Mouse (Mus musculus) hindbrain, embryonic 15.5 days (tissue): ENCODE measurements at regions not wholly inside any gene's neighbourhood (a gene's known extent, or its start where the extent isn't known, plus 50 kb on each side); places are given as distances from the start of the nearest gene placed in this dataset.

ENCODE experiments used
- ATAC-seq: fragments of 200-750 bp; cut with Nextera tagmentation; 2 replicates; pipeline ENCODE4 v1.8.0; 2017; ENCODE audit warnings: low read depth, moderate number of reproducible peaks, moderate TSS enrichment; ENCODE audit not compliant: low FRiP score
- H3K27ac ChIP-seq: fragments of 300-500 bp; sonication (generic); replicated peaks from 2 replicates; pipeline ENCODE4 v1.5.1; 2015; ENCODE audit warnings: mild to moderate bottlenecking, inconsistent platforms
- H3K27me3 ChIP-seq: fragments of 300-500 bp; sonication (generic); 2 replicates; pipeline ENCODE4 v1.6.1; 2015; ENCODE audit warnings: control low read depth, inconsistent platforms
- H3K36me3 ChIP-seq: fragments of 300-500 bp; sonication (generic); 2 replicates; pipeline ENCODE4 v1.6.1; 2015; ENCODE audit warnings: control low read depth, inconsistent platforms
- H3K4me1 ChIP-seq: fragments of 300-500 bp; sonication (generic); replicated peaks from 2 replicates; pipeline ENCODE4 v1.6.1; 2015; ENCODE audit warnings: control low read depth, inconsistent platforms
- H3K4me2 ChIP-seq: fragments of 300-500 bp; sonication (generic); 2 replicates; pipeline ENCODE4 v1.6.1; 2015; ENCODE audit warnings: moderate library complexity, mild to moderate bottlenecking, inconsistent platforms
- H3K4me3 ChIP-seq: fragments of 300-500 bp; sonication (generic); 2 replicates; pipeline ENCODE4 v1.5.1; 2015; ENCODE audit warnings: mild to moderate bottlenecking, inconsistent platforms
- H3K9ac ChIP-seq: fragments of 300-500 bp; sonication (generic); 2 replicates; pipeline ENCODE4 v1.6.1; 2015; ENCODE audit warnings: inconsistent platforms
- H3K9me3 ChIP-seq: fragments of 300-500 bp; sonication (generic); 2 replicates; pipeline ENCODE4 v1.6.1; 2016; ENCODE audit warnings: control low read depth, inconsistent platforms
- WGBS: fragments of 180-500 bp; shearing (Covaris S2); methylation state at CpG from one replicate; pipeline ENCODE4 v1.1.7; 2015; 5-methylcytosine and 5-hydroxymethylcytosine counted together

DNA sequence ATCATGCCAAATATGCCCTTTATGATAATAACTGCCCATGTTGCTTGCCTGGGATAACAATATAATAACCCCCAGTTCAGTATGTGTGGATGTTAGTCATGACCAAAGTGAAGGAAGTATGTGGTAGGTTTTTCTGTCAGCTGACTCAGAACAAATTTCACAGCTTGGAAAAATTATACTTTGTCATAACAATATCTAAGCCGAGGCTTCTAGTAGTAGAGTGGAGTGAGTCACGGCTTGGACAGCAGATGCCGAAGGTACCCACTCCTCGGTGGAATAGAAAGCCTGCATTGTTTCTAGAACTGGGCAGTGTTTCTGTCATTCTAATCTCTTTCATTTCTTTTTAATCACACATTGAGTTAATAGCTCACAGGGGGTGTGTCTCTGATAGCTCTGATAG, 236.3 kb upstream of the Kcnip4 start:
- no peak overlapping the region for H3K4me2 ChIP-seq
- H3K9me3 ChIP-seq = no peaks in the 10 kb centered on the region
- no peaks in the 10 kb centered on the region for H3K36me3 ChIP-seq
- no peak for ATAC-seq
- H3K4me3 ChIP-seq = no peak overlapping the region
- no peak overlapping the region for H3K27ac ChIP-seq
- no peak overlapping the region for H3K9ac ChIP-seq
- WGBS = 81% methylated on average over 4 of the region's 4 CpGs
- no peaks in the 10 kb centered on the region for H3K27me3 ChIP-seq
- no peaks in the 10 kb centered on the region for H3K4me1 ChIP-seq

DNA sequence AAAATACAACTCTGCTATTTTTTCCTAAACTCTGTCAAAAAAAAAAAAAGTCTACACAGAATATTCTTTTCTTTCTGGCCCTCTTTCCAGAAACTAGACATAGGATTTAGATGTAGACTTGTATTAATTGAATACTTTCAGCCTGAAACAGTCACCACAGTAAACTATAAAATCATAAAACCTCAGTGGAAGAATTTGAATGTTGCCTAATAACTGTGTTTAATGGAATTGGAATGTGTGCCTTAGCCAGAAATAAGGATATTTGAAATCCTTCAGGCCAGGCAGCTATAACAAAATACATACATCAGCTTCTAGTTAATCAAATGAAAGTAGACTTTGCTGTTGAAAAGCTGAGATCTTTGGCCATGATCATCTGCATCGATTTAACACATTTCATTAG, 230.8 kb upstream of the Kcnip4 start:
- H3K27me3 ChIP-seq = no peaks in the 10 kb centered on the region
- H3K4me2 ChIP-seq = no peak overlapping the region
- 92% methylated on average over 1 of the region's 1 CpGs for WGBS
- H3K27ac ChIP-seq = no peak overlapping the region
- no peak for ATAC-seq
- no peaks in the 10 kb centered on the region for H3K9me3 ChIP-seq
- no peaks in the 10 kb centered on the region for H3K4me1 ChIP-seq
- no peak overlapping the region for H3K9ac ChIP-seq
- H3K4me3 ChIP-seq = no peak overlapping the region
- no peaks in the 10 kb centered on the region for H3K36me3 ChIP-seq

DNA sequence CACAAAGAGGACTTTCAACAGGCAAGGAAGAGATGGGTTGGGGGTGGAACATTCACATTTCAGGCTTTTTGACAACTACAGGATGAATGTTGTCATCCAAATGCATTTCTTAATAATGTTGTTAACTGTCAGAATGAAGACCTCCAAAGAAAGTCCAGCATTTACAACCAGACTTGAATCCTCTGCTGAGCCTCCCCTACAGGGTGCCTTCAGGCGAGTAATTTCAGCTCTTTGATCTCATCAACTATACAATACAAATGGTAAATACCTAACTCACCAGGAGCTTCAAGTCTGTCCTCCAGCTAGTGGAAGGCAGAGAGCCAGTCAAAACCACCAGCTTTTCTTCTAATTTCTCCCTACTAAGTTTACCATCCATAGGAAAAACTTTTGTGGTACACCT, 187.9 kb upstream of the Kcnip4 start:
- WGBS = 36% methylated on average over 1 of the region's 1 CpGs
- Histone ChIP-seq H3K4me2 (no peak overlapping the region), H3K27me3 (no peaks in the 10 kb centered on the region), H3K27ac (no peak overlapping the region), H3K9me3 (no peaks in the 10 kb centered on the region), H3K36me3 (no peaks in the 10 kb centered on the region), H3K4me3 (no peak overlapping the region), H3K4me1 (no peaks in the 10 kb centered on the region), H3K9ac (no peak overlapping the region)
- ATAC-seq = no peak

DNA sequence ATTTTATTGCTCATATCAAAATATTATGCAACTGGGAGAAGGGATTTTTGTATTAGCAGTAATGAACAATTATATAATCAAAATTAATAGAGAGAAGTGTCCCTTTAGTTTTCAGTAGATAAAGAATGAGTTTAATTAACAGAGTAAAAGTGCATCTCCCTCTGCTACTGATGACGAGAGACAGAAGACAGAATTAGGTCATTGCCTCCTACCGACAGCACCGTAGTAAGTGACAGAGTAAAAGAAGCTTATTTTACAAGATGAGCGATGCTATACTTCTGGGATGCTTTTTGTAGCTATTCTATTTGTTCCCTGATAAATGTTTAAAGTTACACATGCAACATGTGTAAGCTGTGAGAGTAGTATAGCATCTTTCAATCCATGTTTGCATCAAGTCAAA, 157.4 kb upstream of the Kcnip4 start:
- Histone ChIP-seq H3K36me3 (no peaks in the 10 kb centered on the region), H3K27me3 (no peaks in the 10 kb centered on the region), H3K4me1 (no peaks in the 10 kb centered on the region), H3K27ac (no peak overlapping the region), H3K9ac (no peak overlapping the region), H3K4me3 (no peak overlapping the region), H3K9me3 (no peaks in the 10 kb centered on the region), H3K4me2 (no peak overlapping the region)
- WGBS = 62% methylated on average over 4 of the region's 4 CpGs
- ATAC-seq = peak; percentile 59; the same call in 1 of the 2 replicates

DNA sequence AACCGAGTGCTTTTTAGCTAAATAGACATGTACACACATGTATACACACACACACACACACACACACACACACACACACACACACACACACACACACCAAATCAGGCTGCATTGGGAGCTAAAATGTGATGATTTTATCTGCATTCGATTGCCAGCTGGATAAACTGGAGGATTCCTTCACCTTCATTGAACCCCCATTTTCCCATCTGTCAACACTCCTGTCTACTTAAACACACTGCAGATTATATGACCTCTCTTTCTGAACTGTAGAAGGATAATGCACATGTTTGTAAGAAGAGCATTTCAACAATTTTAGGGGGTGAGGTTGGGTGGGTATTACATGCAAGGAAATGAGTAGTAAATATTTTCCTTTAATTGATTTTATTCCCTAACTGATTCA, 156.8 kb upstream of the Kcnip4 start:
- H3K36me3 ChIP-seq = no peaks in the 10 kb centered on the region
- no peaks in the 10 kb centered on the region for H3K4me1 ChIP-seq
- ATAC-seq = no peak
- no peak overlapping the region for H3K4me2 ChIP-seq
- no peak overlapping the region for H3K9ac ChIP-seq
- no peak overlapping the region for H3K27ac ChIP-seq
- no peaks in the 10 kb centered on the region for H3K9me3 ChIP-seq
- H3K27me3 ChIP-seq = no peaks in the 10 kb centered on the region
- no peak overlapping the region for H3K4me3 ChIP-seq
- WGBS = 77% methylated on average over 2 of the region's 2 CpGs

DNA sequence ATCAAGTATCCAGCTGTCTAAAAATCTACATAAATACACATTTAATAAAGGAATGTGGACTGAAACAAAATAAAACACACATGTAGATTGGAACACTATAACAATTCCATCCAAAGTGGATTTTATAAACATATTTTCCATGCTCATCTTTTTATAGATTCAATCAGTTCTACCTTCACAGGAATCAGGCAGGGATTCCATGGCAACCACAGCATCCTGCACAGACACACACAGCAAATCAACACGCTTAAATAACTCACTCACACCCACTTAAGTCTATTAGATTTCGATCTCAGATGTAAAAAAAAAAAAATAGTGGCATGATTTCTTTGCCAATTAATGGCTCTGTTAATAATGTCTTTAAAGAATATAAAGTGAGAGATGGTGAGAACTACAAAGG, 151.2 kb upstream of the Kcnip4 start:
- H3K36me3 ChIP-seq = no peaks in the 10 kb centered on the region
- no peak overlapping the region for H3K4me3 ChIP-seq
- H3K9me3 ChIP-seq = no peaks in the 10 kb centered on the region
- H3K4me2 ChIP-seq = no peak overlapping the region
- H3K9ac ChIP-seq = no peak overlapping the region
- H3K27ac ChIP-seq = no peak overlapping the region
- no peaks in the 10 kb centered on the region for H3K27me3 ChIP-seq
- WGBS = 59% methylated on average over 2 of the region's 2 CpGs
- no peak for ATAC-seq
- H3K4me1 ChIP-seq = no peaks in the 10 kb centered on the region

DNA sequence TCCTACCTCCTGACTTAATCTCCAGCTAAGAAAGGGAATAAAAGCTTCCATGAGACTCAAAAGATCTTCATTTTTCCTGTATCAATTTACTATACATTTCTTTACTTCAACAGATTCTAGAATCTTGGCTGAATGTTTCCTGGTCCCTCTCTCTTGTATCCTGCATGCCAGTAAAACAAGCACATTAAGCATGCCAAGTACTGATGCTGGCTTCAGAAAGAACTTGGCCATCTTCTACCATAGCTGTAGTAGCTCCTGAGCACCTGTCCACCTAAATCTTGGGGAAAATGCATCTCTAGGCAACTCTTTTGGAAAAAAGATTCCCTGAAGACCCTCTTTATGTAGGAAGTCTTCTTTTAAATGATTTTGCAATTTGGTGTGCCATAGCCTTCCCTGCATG, 140.5 kb upstream of the Kcnip4 start:
- H3K4me1 ChIP-seq = no peaks in the 10 kb centered on the region
- no peaks in the 10 kb centered on the region for H3K27me3 ChIP-seq
- no peaks in the 10 kb centered on the region for H3K36me3 ChIP-seq
- no peaks in the 10 kb centered on the region for H3K9me3 ChIP-seq
- no peak overlapping the region for H3K4me2 ChIP-seq
- no peak overlapping the region for H3K27ac ChIP-seq
- no peak overlapping the region for H3K9ac ChIP-seq
- no peak for ATAC-seq
- no peak overlapping the region for H3K4me3 ChIP-seq

DNA sequence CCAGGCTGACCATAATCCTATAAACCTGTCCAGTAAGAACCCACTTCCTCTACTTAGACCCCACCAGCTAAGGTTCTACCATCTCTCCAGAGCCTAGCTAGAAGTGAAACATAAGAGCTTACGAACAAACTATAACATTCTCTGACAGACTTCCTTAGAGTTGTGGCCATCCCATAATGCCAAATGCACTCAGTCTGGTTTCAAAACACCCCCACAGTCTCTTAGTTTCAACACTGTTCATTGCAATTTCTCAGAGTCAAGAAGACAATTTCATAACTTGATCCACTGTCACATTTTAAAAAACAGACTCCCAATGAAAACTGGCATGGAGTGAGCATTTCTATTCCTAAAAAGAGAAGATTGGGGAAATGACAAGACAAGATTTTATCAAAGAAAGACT, 139.2 kb upstream of the Kcnip4 start:
- Histone ChIP-seq H3K27ac (no peak overlapping the region), H3K4me3 (no peak overlapping the region), H3K9me3 (no peaks in the 10 kb centered on the region), H3K4me1 (no peaks in the 10 kb centered on the region), H3K36me3 (no peaks in the 10 kb centered on the region), H3K27me3 (no peaks in the 10 kb centered on the region), H3K9ac (no peak overlapping the region), H3K4me2 (no peak overlapping the region)
- WGBS = 93% methylated on average over 1 of the region's 1 CpGs
- ATAC-seq = no peak

DNA sequence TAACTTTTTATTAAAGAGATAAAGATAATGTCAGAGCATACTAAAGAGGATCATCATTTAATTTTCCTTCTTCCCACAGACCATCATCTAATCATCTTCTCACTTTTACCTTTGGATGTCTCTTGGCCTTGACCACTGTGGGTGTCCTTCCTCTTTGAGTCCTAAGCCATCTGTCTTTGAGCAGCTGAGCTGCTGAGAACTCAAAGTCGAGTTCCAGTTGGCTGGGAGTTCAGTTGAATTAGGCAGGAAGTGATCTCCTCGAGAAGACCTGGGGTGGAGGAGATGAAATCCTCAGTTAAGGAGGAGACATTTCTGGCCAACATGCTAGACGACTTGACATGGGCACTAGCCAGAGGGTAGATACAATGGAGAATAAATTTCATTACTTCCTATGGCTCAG, 137.4 kb upstream of the Kcnip4 start:
- Histone ChIP-seq H3K4me3 (no peak overlapping the region), H3K9me3 (no peaks in the 10 kb centered on the region), H3K9ac (no peak overlapping the region), H3K27ac (no peak overlapping the region), H3K36me3 (no peaks in the 10 kb centered on the region), H3K4me1 (no peaks in the 10 kb centered on the region), H3K4me2 (no peak overlapping the region), H3K27me3 (no peaks in the 10 kb centered on the region)
- no peak for ATAC-seq
- WGBS = 80% methylated on average over 3 of the region's 3 CpGs

DNA sequence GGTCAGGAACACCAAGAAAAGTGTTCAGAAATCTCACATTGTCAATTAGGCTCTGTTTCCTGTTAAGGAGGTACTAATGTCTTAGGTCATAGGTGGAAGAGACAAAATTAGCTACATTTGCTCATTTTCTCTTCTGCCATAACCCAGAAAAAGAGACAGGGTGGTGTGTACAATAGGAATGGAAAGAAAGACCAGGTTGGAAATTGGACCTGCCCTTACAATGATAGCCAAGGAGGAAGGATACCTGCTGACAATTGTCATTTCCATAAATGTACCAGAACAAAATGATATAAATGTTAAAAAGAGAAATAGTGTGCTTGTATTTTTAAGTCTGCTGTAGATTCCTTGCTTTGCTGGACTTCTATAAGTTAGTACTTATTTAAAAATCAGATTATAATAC, 135.9 kb upstream of the Kcnip4 start:
- no peaks in the 10 kb centered on the region for H3K9me3 ChIP-seq
- H3K4me1 ChIP-seq = no peaks in the 10 kb centered on the region
- no peaks in the 10 kb centered on the region for H3K36me3 ChIP-seq
- no peak overlapping the region for H3K27ac ChIP-seq
- no peaks in the 10 kb centered on the region for H3K27me3 ChIP-seq
- no peak overlapping the region for H3K4me3 ChIP-seq
- no peak overlapping the region for H3K9ac ChIP-seq
- H3K4me2 ChIP-seq = no peak overlapping the region
- ATAC-seq = no peak

DNA sequence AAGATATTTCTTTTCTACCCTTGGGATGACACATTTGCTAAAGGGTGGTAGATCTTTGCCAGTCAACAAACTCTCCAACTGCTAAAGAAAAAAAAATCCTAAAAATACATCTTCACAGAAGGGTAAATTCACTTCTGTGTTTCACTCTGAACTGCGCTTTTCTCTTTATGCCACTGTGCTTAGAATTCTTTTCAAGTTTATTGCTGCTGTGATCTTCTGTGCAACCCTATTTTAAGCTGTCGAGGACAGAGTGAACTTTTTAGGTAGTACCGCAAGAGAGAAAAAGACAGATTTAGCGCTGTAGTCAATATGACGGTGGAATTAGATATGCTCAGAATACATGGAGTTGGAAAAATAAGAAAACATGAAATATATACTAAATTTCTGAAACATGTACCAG, 126.2 kb upstream of the Kcnip4 start:
- no peaks in the 10 kb centered on the region for H3K27me3 ChIP-seq
- no peak for ATAC-seq
- no peak overlapping the region for H3K4me3 ChIP-seq
- no peak overlapping the region for H3K9ac ChIP-seq
- H3K9me3 ChIP-seq = no peaks in the 10 kb centered on the region
- H3K27ac ChIP-seq = no peak overlapping the region
- 94% methylated on average over 5 of the region's 5 CpGs for WGBS
- no peaks in the 10 kb centered on the region for H3K4me1 ChIP-seq
- H3K4me2 ChIP-seq = no peak overlapping the region
- H3K36me3 ChIP-seq = no peaks in the 10 kb centered on the region

DNA sequence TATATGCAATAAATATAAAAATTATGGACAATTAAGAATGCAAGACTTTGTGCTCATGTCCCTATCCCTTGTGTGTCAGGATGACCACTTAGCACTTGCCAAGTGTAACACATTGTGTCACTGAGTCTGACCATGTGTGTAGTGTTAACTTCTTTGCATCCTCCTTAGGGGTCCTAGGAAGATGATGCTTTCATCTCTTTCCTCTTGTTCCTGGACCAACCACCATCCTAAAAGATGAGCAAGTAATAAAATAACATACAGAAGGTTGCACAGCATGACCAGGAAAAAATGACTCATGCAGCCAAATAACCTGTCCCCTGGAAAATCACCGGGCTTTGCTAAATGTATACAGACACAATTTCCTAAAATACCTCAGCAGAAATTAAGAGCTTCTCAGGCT, 121.1 kb upstream of the Kcnip4 start:
- Histone ChIP-seq H3K4me2 (no peak overlapping the region), H3K9ac (no peak overlapping the region), H3K27me3 (no peaks in the 10 kb centered on the region), H3K36me3 (no peaks in the 10 kb centered on the region), H3K9me3 (no peaks in the 10 kb centered on the region), H3K4me1 (no peaks in the 10 kb centered on the region), H3K27ac (no peak overlapping the region), H3K4me3 (no peak overlapping the region)
- 78% methylated on average over 1 of the region's 1 CpGs for WGBS
- ATAC-seq = no peak

DNA sequence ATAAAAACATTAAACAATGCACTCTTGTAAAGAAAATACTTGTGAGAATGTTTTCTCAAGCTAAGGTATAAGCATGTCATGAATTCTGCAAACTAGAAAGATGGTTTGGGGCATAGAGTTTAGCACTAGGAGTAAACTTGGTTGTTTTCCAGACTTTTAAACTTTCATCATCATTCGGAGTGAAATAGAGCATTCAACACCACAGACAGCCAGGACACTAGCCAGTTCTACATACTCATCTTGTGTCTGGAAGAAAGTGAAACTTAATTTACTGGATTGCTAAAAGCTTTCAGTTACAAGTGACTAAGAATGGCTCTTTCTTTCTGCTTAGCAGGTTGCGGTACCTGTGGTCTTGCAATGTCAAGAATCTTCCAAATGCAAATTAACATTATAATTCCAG, 119.9 kb upstream of the Kcnip4 start:
- Histone ChIP-seq H3K9ac (no peak overlapping the region), H3K4me1 (no peaks in the 10 kb centered on the region), H3K4me2 (no peak overlapping the region), H3K9me3 (no peaks in the 10 kb centered on the region), H3K36me3 (no peaks in the 10 kb centered on the region), H3K4me3 (no peak overlapping the region), H3K27me3 (no peaks in the 10 kb centered on the region), H3K27ac (no peak overlapping the region)
- WGBS = 93% methylated on average over 2 of the region's 2 CpGs
- no peak for ATAC-seq

DNA sequence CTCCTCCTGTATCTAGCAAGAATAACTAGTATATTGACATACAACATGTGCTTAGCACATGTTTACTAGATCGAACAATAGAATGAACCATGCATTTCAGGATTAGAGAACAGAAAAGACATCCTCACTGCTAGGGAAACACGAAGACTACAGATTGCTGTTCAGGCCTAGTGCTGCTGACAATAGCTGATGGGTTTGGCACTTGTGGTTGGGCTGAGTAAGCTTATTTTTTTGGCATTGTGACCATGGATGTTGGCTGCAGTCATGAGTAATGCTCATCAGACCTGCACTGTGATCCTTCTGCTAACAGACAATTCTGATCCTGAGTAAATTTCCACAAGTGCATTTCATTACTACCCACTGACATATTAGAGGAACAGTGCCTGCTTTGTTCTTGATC, 117.7 kb upstream of the Kcnip4 start:
- H3K4me1 ChIP-seq = no peaks in the 10 kb centered on the region
- WGBS = 73% methylated on average over 2 of the region's 2 CpGs
- H3K9me3 ChIP-seq = no peaks in the 10 kb centered on the region
- no peak for ATAC-seq
- H3K27me3 ChIP-seq = no peaks in the 10 kb centered on the region
- no peak overlapping the region for H3K4me2 ChIP-seq
- no peaks in the 10 kb centered on the region for H3K36me3 ChIP-seq
- no peak overlapping the region for H3K9ac ChIP-seq
- no peak overlapping the region for H3K27ac ChIP-seq
- no peak overlapping the region for H3K4me3 ChIP-seq
